Mouse (Mus musculus) kidney, postnatal 36 days (tissue): ENCODE data around the gene Cfap52.

ENCODE experiments used
- DNase-seq, 2 experiments: peaks; one replicate each; pipeline ENCODE4 v3.0.0; 2021 to 2022; ENCODE audit warnings: mixed read lengths in 2 of 2

Gene Cfap52

DNA sequence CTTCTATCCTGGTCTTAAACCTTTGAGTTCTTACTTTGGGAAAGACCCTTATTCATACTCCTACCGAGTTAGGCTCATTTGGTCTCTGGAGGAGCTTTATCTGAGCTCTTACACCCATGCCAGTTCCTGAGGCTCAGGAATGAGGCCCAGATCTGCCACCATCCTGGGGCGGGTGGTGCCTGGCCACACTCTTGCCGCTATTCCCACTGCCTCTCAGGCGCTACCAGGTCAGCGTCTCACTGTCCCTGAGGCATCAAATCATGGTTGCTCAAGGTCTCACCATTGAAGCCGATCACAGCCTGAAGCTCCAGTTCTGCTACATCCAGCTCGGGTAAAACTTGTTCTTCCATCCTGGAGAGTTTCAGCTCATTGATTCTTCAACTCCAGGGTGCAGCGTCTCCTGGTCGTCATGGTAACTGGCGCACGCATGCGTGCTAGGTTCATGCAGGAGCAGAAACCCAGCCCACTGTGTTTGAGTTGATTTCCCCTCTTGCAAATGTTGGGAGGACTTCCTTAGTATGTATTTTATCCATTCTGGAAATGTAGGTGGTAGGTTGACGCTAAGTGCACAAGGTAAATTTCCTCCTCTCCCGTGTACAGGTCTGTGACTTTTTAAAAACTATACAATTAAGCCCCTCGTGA lies at the start of gene Cfap52:
Cfap52 (minus strand) TSS at position 410 of the 642 bp plus-strand sequence.
- peak; percentile 92 to 95 for DNase-seq

DNA sequence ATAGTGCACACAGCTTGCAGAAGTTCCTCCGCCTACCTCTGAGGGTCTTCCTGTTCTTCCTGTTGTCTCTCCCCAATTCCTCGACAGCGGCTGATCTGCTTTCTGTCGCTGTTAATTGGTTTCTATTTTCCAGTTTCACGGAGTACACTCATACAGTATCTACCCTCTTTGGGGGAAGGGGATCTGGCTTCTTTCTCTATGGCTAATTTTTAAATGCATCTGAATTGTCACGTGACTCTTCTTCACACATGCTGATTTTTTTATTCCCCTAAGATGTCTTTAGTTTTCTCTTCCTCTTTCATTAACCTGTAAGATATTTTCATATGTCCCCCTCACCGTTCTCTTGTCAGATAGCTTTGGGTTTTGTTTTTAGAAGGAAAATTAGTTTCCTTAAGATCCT lies 46.8 kb upstream of the Cfap52 start:
- no peak for DNase-seq

DNA sequence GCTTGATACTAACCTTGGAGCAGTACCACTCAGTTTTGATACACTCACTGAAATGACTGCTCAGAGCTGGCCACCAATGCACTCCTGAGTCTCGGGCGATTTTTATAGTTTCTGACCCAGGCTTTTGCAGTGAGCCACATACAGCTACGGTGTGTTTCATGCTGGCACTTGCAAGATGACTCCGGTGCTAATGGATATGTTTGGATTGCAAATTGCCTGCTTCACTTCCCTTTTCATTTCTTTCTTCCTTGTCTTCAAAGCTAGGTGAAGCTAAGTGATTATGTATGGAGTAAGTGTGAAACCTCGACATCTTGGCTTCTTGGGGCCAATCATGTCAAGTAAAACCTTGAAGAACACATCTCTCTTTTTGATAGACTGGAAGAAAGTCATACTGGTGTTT lies 43.9 kb upstream of the Cfap52 start:
- DNase-seq = no peak

DNA sequence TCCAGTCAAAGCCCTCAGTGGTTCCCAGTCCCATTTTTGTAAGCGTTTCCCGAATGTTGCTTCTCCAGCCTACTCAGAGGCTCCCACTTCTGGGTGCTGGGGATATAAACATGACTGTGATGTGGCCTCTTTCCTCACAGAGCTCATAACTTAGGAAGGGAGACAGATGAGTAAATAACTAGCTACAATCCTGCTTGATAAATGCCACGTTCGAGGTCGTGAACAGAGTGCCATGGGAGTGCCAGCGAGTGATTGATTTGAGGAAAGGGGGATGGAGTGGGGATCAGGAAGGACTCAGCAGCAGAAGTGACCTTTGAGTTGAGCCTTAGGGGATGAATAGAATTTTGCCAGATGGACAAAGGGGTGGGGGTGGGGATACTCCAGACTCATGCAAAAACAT lies 42.2 kb upstream of the Cfap52 start:
- DNase-seq = no peak

DNA sequence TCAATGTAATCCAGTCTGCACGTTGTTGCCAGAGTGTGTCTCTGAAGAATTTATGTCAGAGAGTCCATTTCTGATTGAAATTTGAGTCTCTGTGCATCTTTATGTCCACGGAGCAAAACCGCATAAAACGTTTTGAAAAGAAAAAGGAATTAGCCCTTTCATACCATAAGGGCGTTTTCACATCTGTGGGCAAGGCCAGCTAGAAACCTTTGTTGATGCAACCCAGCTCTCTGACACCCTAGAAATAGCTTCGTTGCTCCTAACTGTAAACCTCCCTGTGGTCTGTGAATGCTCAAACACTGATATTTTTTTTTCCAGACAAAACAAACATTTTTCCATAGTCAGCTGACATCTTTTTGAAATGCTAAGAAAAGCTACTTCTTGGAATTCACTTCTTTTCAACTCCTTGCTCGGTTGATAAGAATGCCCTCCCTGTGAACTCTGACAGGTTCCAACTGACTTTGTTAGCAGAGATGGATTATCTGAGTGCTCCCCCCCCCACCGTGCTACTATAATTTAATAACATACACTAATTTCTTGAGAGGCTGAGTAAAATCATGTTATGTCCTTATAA lies 40.9 kb upstream of the Cfap52 start:
- DNase-seq = no peak

DNA sequence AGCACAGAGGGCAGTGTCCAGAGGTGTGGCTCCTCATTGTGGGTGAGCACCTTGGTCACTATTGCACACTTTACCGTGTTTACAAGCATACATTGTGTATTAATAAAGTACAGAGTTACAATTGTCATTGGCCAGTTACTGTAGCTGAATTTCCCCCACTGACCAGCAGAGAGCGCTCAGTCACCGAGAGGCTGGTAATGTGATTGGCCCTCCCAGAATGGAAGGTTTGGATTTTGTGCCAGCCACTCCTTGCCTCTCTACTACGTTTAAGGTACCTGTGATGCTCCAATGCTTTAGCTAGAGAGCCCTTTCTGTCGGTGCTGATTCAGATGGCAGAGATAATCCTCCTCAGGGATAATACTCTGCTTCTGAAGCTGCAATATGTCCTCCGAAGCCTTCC lies 38.7 kb upstream of the Cfap52 start:
- DNase-seq = peak; percentile 52 to 85

DNA sequence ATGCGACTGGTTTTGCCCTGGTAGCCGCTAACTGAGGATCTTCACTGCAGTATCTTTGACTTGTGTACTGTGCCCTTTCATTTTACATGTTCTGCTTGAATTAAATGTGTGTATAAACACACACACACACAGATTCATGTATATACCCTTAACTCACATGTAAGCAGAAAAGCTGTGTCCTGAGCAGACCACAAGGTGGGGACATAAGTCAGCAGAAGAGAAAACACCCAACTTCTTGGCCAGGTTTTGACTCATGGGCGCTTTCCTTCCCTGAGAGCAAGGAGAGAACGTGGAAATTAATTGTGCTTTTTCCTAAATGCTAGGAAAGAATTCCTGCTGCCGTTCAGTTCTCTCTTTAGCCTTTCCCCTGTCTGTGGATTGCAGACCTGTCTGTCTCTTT lies 34.2 kb upstream of the Cfap52 start:
- no peak for DNase-seq

DNA sequence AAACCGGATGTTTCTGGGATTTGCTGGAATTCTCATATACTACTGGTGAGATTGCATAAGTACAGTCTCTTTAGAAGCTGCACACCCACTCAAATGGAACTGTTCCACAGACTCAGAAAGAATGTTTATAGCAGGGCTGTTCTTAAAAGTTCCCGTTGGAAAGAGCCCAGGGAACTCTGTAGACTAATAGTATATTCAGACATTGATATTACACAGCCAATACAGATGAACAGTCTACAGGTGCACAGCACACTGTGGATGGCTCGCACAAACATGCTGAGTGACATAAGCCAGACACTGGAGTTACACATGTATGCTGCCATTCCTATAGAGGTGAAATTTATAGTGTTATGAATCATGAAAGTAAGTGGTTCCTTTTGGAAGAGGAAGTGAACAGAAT lies 33.5 kb upstream of the Cfap52 start:
- DNase-seq = no peak

DNA sequence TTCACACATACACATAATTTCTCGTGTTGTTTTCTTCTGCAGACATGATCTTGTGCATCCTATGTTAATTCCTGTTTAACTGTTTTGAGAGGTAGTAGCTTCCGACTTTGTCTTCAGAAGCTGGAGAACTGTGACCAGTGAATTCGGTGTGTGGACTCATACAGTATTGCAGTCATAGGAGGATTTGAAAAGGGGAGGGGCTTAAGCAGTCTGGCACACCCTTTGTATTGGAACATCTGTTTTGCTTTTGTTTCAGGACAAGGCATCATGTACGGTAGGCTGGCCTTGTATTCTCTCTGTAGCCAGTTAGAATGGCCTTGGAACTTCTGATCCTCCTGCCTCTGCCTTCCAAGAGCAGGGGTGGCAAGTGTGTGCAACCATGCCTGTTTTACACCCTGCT lies 30.5 kb upstream of the Cfap52 start:
- DNase-seq = no peak

DNA sequence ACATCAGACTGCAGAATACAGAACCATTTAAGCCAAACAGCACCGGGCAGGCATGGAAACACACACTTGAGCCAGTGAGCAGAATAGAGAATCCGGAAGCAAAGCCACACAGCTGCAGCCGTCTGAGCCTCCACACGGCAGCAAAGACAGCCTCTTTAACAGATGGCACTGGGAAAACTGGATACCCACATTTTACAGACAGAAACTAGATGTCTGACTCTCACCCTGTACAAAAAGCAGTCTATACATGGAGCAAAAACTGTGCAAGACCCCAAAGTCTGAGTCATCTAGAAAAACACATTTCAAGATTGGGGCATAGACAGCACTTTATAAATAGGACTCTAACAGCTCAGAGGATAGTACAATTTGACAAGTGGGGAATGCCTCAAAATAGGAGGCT lies 25.8 kb upstream of the Cfap52 start:
- DNase-seq = no peak

DNA sequence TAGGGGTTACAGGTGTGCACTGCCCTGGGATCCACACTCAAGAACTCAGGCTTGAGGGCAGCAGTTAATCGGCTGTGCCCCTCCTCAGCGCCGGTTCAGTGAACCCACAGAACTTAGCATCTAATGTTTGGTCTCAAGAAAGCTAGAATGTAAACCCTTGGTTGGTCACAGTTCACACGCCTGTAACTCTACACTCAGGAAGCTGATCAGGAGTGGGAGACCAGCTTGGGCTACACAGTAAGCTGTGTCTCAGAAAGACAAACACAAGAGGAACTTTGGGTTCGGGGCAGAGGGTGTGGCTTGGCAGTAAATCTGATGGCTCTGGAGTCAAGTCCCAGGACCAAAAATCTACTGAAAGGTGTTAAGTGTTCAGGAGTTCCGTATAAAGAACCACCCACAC lies 18.1 kb upstream of the Cfap52 start:
- DNase-seq = no peak

DNA sequence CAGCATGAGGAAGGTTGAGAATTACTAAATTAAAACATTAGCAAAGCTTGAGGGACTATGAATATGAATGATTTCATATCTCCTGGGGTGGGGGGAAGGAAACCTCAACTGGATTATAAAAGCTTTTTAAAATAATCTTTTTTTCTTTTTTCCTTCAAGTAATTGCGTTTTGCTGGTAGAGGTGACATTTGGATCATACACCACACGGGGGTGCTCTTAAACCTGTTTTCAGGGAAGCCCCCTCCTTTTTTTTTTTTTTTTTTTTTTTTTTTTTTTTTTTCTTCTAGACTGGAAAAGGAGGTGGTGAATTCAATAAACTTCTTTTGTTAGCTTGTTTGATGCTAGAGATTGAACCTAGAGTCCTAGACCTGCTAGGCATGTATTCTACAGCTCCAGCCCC lies 9.8 kb upstream of the Cfap52 start:
- DNase-seq = peak in 1 of 2 experiments; percentile 36

DNA sequence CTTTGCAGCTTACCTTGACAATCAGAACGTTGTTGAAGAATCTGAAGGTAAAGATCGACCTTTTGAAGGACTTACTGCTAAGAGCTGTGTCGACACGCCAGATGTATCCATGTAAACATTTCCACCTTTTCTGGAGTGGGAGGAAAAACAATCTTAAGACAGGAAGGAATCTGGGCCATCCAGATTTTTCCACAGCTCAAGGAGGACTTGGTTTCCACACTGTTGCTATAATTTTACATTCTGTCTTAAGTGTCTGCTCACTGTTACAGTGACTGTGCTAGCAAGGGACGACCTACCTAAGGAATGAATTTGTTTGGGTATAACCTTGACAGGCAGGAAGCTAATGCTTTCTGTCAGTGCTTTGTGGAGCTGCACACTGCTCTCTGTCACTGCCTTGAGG lies 7.8 kb upstream of the Cfap52 start:
- DNase-seq = no peak

DNA sequence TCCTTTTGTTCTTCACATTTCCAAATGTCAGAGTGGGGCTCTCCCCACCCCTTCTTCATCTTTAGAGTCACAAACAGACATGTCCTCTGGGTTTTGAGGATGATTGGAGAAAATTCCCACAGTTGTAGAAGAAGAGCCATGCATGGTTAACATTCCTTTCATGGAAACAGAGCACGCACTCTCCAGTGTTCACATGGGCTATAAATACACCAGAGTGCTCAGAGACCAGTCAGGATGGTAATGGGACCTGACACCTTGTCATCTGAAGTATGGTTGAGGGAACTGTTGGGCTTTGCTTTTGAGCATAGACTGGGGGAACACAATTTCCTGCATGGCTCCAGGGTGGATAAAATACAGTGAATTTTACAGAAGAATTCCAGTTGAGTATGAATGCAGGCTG lies 7.2 kb upstream of the Cfap52 start:
- DNase-seq = no peak

DNA sequence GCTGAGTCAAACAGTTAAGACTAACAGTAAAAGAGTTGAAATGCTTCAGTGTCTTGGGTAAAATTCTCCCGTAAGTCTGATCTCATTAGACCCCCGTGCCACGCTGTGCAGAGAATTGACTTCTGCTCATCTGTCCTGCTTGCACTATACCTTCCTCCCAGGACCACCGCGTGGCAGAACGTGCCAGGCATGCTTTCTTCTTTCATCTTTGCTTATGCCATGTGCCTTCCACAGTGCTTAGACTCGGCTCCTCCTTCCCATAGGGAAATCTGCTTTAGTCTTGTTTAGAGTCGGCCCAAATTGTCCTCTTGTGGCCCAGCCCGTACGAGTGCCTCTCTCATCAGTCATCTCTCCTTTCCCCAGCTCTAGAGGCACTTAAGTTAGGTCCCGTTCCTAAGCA lies 2.4 kb upstream of the Cfap52 start:
- no peak for DNase-seq

DNA sequence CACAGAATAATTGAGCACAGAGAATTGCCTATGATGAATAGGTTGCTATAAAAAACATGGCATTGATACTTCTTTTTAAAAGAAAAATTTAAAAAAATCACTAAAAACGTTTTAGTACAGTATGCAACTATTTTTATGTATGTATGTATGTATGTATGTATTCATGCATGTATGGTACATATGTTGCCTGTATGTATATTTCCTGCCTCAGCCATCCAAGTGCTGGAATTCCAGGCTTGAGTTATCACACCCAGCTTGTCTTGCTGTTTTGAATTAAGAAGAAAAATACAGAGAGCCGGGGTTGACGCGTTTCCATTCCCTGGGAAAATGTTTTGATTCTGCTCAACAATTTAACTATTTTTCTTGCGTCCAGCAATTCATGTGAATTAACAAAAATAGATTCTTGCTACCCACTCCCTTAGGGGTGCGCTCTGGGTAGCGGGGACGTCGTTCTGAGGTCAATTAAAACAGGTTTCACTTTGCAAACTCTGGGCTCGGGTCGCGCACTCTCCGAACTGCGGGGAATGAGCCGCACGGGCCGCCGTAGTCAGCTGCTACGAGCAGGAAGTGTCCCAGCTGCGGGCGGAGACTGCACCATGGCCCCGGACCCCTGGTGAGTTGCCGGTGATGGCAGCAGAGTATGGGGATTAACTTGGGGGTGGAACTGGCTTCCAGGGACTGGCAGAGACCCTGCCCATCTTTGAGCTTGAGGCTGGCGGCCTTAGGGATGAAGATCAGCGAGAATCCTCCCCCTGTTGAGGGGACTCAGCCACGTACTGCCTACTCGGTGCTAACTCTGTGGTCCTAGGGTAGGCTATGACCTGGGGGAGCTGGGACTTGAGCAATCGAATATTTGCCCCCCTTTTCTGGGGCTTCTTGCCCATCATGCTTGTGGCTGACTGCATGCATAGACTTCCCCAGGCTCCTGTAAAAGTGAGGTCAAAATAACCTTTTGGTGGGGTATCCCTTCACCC lies 741 bp upstream of the Cfap52 start, which contains the start of gene Stx8:
Stx8 (plus strand) TSS at position 289 of the 974 bp plus-strand sequence.
- peak; percentile 95 to 99 for DNase-seq

DNA sequence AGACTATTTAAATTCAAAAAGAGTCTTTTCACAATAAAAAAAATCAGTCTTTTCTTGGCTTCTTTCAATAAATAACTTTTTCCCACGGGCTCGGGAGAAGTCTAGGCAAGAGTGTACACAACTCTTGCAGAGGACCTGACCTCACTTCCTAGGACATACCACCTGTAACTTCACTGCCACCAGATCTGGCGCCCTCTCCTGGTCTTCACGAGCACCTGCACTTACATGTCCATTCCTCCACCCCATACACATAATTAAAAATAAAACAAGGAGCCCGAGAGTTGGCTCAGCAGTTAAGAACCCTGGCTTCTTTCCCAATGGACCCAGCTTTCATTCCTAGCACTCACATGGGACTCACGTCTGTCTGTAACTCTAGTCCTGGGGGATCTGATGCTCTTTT lies 1.3 kb downstream of the Cfap52 start:
- DNase-seq = peak in 1 of 2 experiments; percentile 10

DNA sequence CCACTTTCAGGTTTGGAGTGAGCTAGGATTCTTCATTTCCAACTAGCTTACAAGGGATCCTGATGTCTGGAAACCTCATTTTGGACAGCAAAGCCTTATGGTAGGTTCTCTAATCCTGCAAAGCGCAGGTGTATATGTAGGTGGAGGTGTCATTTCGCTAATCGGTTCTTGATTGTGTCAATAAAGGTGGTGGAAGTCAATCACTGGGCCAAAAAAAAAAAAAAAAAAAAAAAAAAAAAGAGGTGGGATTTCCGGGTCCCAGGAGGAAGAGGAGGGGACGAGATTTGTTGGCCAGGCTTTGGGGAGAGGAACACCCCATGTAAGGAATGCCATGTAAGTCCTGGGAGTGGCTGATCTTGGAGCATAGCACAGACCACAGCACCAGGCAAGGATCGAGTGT lies 11.0 kb downstream of the Cfap52 start:
- DNase-seq = no peak

DNA sequence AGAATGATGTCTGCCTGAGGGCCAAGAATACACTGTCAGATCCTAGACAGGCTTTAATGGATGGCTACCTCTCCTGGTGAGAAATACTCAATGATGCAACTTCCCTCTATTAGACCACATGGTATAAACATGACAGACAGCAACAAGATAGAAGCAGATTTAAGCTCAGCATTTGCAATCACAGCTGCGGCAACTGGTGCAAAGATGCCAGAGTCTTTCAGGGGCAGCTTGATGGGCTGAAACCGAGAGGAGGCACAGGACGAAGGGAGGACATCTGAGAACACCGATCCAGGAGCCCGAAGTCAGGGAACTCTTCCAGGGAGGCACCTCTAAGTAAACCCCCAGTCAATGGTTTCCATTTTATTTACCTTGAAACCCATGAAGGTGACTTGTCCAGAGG lies 11.8 kb downstream of the Cfap52 start:
- DNase-seq = no peak

DNA sequence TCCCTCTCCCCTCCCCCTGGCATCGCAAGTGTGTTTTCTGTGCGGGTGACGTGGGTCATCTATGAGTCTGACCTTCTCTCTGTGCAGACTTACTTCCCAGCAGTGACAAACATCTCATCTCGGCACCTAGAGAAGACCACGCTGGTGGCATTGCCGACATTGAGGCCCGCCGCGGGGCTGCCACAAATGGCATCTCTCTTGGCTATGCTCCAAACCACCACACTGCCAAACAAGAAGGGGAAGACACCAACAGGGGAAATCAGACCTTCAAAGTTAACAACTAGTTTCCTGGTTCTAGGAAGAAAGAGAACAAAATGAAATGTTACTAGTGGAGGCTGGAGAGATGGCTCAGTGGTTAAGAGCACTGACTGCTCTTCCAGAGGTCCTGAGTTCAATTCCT lies 16.0 kb downstream of the Cfap52 start:
- DNase-seq = no peak

DNA sequence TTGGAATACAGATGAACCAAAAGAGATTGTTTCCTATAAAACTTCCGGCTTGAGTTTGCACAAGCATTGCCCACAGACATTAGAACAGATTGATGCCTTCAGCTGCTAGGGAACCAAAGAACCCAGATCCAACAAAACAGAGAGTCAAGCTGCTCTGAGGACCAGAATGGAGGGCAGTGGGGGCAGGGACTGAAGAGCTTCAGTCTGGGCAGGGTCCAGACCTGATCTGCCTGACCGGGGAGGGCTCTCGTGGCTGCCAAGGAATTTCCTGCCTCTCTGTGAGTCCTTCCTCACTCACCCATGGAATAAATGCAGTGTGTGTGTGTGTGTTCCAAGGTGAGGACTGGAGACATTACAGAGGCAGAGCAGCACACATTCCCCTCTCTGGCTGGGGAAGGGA lies 17.2 kb downstream of the Cfap52 start:
- DNase-seq = peak; percentile 45 to 74

DNA sequence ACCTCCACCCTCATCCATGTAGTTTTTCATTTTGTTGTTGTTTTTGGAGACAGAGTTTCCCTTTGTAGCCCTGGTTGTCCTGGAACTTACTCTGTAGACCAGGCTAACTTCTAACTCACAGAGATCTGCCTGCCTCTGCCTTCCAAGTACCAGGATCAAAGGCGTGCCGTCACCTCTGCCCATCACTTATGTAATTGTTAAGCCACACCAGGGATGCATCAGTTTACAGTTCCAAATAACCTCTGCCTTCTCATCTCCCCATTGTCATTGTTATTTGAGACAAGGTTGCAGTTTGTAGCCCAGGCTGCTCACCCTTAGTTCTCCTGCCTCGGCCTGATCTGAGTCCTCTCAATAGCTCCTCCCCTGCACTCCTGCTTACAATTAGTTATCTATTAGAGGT lies 33.3 kb downstream of the Cfap52 start:
- no peak for DNase-seq

DNA sequence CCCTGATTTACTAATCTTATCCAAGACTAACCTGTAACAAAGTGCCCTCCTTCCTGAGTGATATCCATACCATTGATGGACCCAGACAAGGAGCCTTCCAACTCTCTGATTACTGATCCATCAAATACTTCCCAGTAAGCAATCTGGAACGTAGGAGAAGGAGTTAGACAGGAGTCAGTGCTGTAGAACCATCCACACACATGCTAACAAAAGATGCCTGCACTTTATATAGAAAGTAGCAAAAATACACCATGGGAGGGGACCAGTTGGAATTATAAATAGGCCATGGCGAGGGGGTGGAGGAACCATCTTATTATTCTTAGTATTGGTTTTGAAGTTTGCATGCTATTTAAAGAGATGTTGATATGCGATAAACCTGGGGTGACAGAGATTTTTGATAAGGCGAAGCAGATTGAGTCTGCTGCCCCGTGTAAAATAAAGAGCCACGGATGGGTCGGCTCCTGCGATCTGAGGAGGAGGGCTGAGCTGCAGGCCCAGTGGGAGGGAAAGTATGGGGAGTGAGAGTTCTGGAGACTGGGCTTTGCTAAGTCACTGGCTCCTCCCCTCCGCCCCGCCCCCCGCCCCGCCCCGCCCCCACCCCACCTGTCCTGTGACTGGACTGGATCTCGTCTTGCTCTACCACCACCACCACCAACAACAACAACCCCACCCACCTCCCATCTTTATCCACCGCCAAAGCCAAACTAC lies 38.9 kb downstream of the Cfap52 start:
- DNase-seq = no peak
